ENCODE assay signal across 9 mouse cellular contexts in the genomic region with DNA sequence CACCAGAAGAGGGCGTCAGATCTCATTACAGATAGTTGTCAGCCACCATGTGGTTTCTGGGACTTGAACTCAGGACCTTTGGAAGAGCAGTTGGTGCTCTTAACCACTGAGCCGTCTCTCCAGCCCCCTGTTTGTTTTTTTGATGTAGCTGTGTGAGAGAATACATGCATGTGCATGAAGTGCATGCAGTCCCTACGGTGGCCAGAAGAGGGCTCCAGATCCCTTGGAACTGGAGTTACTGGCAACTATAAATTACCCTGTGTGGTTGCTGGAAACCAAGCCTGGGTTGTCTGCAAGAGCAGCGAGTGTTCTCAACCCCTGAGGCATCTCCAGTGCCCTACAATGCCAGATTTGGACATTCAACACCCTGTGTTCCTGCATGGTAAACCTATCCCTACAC. TPM values are rescaled to one million over a fixed set of nuclear protein-coding genes. Genes with fewer than 3 reads are reported as not detected.
A peak's percentile ranks its signal among the peaks of the same experiment; 100 is the strongest.
DNase-seq lines count a peak whose midpoint lies in the region; ATAC-seq and TF ChIP-seq lines count a peak whose summit lies in the region.
"Had no signal": no experiment of that assay in that cellular context is flagged by ENCODE, and none has a peak within 500 bp of the region (broad histone marks: within the 10 kb centered on the region; RNA-seq: fewer than 3 reads in every experiment).

No protein-coding gene starts in this region.

- in situ Hi-C loops in ES-E14 (cut with MboI; ENCODE audit: low sequenced_read_pairs in 2 of 2, unreplicated experiment in 2 of 2): no loop called here

- H3K9ac ChIP-seq in heart, embryonic 11.5 days (ENCODE audit: low read depth, low read length): no peak overlapping the region
- no peak overlapping the region for H3K9ac ChIP-seq in ES-E14 (ENCODE audit: insufficient read depth, low read depth, low read length, poor library complexity, severe bottlenecking)
- H3K9ac ChIP-seq: limb, embryonic 15.5 days had no signal

- no peak overlapping the region for H3K4me3 ChIP-seq in heart, embryonic 11.5 days (ENCODE audit: low read depth, low read length)
- H3K4me3 ChIP-seq in ES-E14 (ENCODE audit: insufficient read depth in 1 of 2, low read depth in 1 of 2, low read length in 2 of 2, poor library complexity in 1 of 2, severe bottlenecking in 1 of 2): no peak overlapping the region; a peak in 1 of 4 replicates
- H3K4me3 ChIP-seq: limb, embryonic 15.5 days had no signal

- H3K27ac ChIP-seq in heart, embryonic 11.5 days (ENCODE audit: low read depth, low read length): no peak overlapping the region
- H3K27ac ChIP-seq in ES-E14 (ENCODE audit: insufficient read depth, low read depth, low read length, poor library complexity, severe bottlenecking): no peak overlapping the region
- H3K27ac ChIP-seq: limb, embryonic 15.5 days had no signal

- no peak overlapping the region for H3K4me2 ChIP-seq in heart, embryonic 11.5 days
- H3K4me2 ChIP-seq: limb, embryonic 15.5 days had no signal

- peaks cover 9% of the 10 kb centered on the region; the same call in 1 of the 2 replicates for H3K4me1 ChIP-seq in heart, embryonic 11.5 days (ENCODE audit: control insufficient read depth, insufficient read depth, low read length)
- H3K4me1 ChIP-seq in ES-E14 (ENCODE audit: control insufficient read depth in 2 of 2, insufficient read depth in 2 of 2, low read length in 2 of 2, poor library complexity in 1 of 2): peaks cover 18 to 19% of the 10 kb centered on the region in 2 experiments

- WGBS in heart, embryonic 11.5 days (ENCODE audit: insufficient replicate concordance): 37% methylated on average over 4 of the region's 4 CpGs

- intact Hi-C loops in gastrocnemius, postnatal 14 days (cut with DNase I; ENCODE audit: low total_unique reads): no loop called here
- intact Hi-C loops in left cerebral cortex, postnatal 10 days (cut with DNase I): loop anchor here (5.0 kb wide), 1 partner anchor 82 kb away; a partner anchor contains a TSS

- H3K36me3 ChIP-seq in heart, embryonic 11.5 days (ENCODE audit: control insufficient read depth, insufficient read depth, low read length): no peaks in the 10 kb centered on the region
- no peaks in the 10 kb centered on the region for H3K36me3 ChIP-seq in ES-E14 (ENCODE audit: control insufficient read depth, insufficient read depth, low read length, poor library complexity, severe bottlenecking)

- H3K9me3 ChIP-seq in heart, embryonic 11.5 days (replicated peaks; ENCODE audit: control insufficient read depth, low read length): no peaks in the 10 kb centered on the region
- H3K9me3 ChIP-seq in ES-E14 (ENCODE audit: control insufficient read depth, insufficient read depth, low read depth, low read length): no peaks in the 10 kb centered on the region
- H3K9me3 ChIP-seq: limb, embryonic 15.5 days had no signal

- H3K27me3 ChIP-seq in heart, embryonic 11.5 days (ENCODE audit: control insufficient read depth, insufficient read depth, low read length): no peaks in the 10 kb centered on the region
- H3K27me3 ChIP-seq: limb, embryonic 15.5 days had no signal

- no peak for ATAC-seq in heart, embryonic 11.5 days (replicated peaks; ENCODE audit: insufficient number of reproducible peaks, low FRiP score, low TSS enrichment)

- peak; percentile 96 for DNase-seq in heart, adult 11 months
- DNase-seq in ES-E14 (ENCODE audit: low read depth, low spot score): peak; percentile 91
- peak; percentile 52 for DNase-seq in cerebellum, adult 11-12 months
- peak; percentile 70 for DNase-seq in gastrocnemius, postnatal 14 days
- DNase-seq in left cerebral cortex, postnatal 10 days (ENCODE audit: extremely low spot score in 1 of 2, low spot score in 2 of 2): peak; percentile 35 to 77
- DNase-seq in monocyte, adult 2 months (ENCODE audit: low read depth in 1 of 2, low spot score in 2 of 2): peak; percentile 62 to 73
- peak; percentile 88 for DNase-seq in testis, postnatal 10 days (ENCODE audit: low spot score)

TF ChIP-seq in ES-E14, 5 proteins besides CTCF, POLR2A, EP300 and RAD21:
- TF ChIP-seq HCFC1 (IDR thresholded peaks at IDR 0.05; ENCODE audit: borderline replicate concordance, insufficient read depth, low read length): no peak
- peak; percentile 81; the same call in 1 of the 2 replicates for TF ChIP-seq ZNF384 (IDR thresholded peaks at IDR 0.05; ENCODE audit: low read depth, low read length)
- TF ChIP-seq ZC3H11A (IDR thresholded peaks at IDR 0.05; ENCODE audit: borderline replicate concordance, low read depth, low read length): peak; percentile 82; the same call in 1 of the 2 replicates
- no peak for TF ChIP-seq MAFK (IDR thresholded peaks at IDR 0.05; ENCODE audit: insufficient read depth, low read depth, low read length)
- no peak for TF ChIP-seq CHD2 (IDR thresholded peaks at IDR 0.05; ENCODE audit: low read depth, low read length)
TF ChIP-seq in ES-E14: peak in this region for 2.

RNA-seq across cellular contexts. Expression of a gene that starts 15.5 kb away (rescaled TPM):
- polyA plus RNA-seq in heart, embryonic 11.5 days (2014; fragmentation: Nextera tagmentation; extraction: Ambion mirVana): 46.9 and 47.5 TPM in 2 replicates
- total RNA-seq in ES-E14 (2012; rRNA removed): 57.1 and 57.6 TPM in 2 replicates
- total RNA-seq in gastrocnemius, postnatal 14 days (2021): 10 to 100 TPM; 25.3 to 25.8 TPM
- 10 to 100 TPM; 34.3 to 35.6 TPM for total RNA-seq in left cerebral cortex, postnatal 10 days (2021)
